Mouse (Mus musculus): ENCODE measurements around the gene Pkd1.

Pkd1 gene

GRCm38 (mm10) chr17:24608874-24609273 lies 59.2 kb downstream of the Pkd1 start:
- no peak for DNase-seq

DNA sequence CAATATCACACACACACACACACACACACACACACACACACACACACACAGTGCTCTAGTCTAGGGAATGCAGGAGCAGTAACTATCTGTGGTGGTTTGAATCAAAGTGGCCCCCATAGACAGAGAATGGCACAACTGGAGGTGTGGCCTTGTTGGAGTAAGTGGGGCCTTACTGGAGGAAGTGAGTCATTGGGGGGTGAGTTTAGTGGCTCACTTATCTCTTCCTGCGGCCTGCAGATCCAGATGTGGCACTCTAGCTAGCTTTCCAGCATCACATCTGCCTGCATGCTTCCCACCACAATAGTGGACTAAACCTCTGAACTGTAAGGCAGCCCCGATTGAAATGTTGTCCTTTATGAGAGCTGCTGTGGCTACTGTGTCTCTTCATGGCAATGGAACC lies 61.1 kb downstream of the Pkd1 start:
- no peak for DNase-seq

DNA sequence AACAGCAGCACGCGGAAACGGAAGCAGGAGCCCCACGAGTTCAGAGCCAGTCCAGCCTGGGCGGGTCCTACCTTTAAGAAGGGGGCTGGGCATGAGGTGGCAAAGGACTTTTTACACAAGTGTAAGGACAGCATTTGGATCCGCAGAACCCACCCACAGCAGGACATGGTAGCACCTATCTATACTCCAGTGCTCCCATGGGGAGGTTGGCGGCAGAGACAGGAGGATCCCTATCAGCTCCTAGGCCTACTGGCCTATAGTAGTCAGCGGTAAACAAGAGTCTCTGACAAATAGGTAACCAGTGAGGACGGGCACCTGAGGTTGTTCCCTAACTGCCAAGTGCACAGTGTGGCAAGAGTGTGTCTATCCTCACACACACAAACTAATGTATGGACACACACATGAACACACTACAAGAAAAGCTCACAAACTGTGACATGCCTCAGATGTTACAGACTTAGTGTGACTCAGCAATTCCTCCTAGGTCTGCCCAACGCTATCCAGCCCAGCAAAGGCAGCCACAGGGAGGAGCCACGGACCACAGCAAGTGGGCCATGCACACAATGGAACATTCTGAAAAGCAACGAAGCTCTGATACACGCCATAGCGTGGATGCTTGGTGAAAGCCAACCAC lies 68.0 kb downstream of the Pkd1 start:
- no peak for DNase-seq

DNA sequence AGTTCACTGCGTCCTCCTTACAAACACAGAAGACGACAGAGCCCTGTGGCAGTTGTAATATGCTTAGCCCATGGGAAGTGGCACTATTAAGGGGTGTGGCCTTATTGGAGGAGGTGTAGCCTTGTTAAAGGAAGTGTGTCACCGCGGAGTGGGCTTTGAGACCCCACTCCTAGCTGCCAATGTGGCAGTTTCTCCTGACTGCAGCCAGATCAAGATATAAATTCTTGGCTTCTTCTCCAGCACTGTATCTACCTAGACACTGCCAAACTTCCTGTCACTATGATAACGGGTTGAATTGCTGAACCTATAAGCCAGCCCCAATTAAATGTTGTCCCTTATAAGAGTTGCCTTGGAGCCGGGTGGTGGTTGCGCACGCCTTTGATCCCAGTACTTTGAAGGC lies 75.8 kb downstream of the Pkd1 start:
- DNase-seq: no peak

GRCm38 (mm10) chr17:24628646-24629045 lies 79.0 kb downstream of the Pkd1 start:
- peak; percentile 84 for DNase-seq

DNA sequence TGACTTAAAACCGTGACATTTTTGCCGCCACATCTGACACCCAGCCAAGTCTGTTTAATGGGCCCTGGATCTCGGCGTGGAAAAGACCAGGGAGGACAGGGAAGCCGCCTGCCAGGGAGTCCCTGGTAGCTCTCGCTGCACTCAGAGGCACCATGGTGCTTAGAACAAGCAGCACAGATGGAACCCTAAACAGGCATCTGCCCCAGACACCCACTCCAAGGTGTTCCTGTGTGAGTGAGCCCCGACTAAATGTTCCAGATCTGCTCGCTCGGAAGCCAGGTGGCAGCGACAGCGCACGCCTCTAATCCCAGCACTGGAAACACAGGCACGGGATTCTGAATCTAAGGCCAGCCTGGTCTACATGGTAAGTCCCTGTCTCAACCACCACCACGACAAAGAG lies 80.4 kb downstream of the Pkd1 start:
- no peak for DNase-seq

- DNase-seq: peak; percentile 84
Observed at GRCm38 (mm10) chr17:24632167-24632812, 82.7 kb downstream of the Pkd1 start, which contains the start of the genes Tsc2 and Nthl1. Gene Tsc2, minus strand, starts transcription at chr17:24632630. Gene Nthl1, plus strand, starts transcription at chr17:24632680.

- peak; percentile 87 for DNase-seq
Observed at GRCm38 (mm10) chr17:24632813-24633449, 83.3 kb downstream of the Pkd1 start.

- DNase-seq: no peak
Observed at GRCm38 (mm10) chr17:24633831-24634230, 84.2 kb downstream of the Pkd1 start.

GRCm38 (mm10) chr17:24635024-24635423 lies 85.4 kb downstream of the Pkd1 start:
- peak; percentile 55 for DNase-seq

- no peak for DNase-seq
Observed at GRCm38 (mm10) chr17:24635694-24636093, 86.1 kb downstream of the Pkd1 start.

DNA sequence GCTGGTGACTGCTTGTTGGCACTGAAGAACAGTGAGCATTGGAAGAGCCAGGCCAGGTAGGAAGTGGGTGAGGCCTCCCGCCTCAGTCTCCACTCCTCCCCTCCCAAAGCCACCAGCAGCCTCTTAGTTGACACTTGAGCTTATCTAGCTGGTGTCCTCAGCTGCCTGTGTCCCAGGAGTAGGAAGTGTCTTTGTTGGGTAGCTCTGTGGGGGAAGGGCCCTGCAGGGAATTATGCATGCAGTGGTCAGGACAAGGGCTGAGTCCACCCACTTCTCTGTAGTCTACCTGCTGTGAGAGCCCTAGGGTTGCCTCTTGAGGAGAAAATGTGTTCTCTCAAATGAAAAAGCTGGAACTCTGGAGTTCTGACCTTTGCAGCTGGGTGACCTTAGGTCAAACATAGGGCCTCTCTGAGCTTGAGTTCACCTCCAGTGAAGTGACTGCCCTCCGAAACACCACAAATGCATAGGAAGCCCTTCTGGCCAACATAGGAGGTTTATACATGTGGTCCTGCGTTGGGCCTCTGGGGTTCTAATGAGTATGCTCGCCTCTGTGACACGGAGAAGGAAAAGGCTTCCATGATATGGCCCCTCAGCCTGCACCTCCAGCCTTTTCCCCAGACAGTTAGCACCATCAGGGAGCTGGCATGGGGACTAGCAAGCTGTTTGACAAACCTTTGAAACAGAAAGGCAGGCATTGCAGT lies 87.3 kb downstream of the Pkd1 start:
- DNase-seq: peak; percentile 58

DNA sequence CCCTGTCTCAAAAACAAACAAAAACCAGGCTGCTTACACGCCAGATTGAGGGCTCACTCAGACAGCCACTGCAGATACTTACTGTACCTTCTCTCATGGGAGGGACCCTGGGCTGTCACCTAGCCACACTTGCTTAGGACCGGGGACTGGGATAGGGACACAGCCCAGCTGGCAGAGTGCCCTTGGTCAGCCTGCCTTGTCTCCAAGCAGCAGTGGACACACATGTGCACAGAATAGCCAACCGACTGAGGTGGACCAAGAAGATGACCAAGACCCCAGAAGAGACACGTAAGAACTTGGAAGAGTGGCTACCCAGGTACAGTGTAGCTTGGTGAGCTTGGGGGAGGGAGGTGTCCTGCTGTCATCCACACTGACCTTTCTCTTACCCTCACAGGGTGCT lies 88.6 kb downstream of the Pkd1 start:
- DNase-seq: peak; percentile 54

GRCm38 (mm10) chr17:24638840-24639239 lies 89.2 kb downstream of the Pkd1 start:
- peak; percentile 75 for DNase-seq

- DNase-seq: no peak
Observed at GRCm38 (mm10) chr17:24639571-24639988, 89.9 kb downstream of the Pkd1 start.

- DNase-seq: no peak
Observed at GRCm38 (mm10) chr17:24640119-24640518, 90.5 kb downstream of the Pkd1 start.

DNA sequence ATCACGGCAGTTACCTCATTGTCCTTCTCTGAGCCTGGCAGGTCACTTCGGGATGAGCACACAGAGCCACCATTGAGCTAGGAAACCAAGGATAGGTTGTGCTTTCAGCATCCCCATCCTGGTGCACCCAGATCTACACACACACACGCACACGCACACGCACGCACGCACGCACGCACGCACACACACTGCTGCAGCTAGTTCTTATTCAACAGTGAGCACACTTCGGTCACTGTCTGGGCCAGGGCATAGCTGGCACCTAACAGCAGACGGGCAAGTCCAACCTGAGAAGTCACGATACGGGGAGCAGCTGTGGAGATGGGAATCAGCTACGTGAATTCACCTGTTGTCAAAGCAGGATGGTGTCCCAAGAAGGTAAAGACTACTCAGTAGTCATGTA lies 90.9 kb downstream of the Pkd1 start:
- DNase-seq: no peak

DNA sequence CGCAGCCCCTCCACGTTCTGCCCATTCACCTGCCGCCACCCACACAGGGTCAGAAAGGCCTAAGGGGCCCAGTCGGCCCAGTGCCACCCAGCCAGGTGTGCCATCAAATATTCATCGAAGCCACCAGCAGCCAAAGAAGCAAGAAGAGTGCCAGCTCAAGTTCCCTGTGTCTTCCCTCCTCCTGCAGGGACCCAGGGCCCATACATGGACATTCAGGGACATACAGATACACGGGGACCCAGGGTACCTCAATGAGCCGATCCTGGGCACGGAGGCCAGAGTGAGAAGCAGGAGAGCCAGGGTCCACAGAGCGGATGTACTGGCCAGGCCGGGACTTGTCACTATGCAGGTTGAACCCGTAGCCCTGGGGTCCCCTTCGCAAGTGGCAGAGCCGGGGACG lies 92.3 kb downstream of the Pkd1 start:
- no peak for DNase-seq

- DNase-seq: no peak
Observed at GRCm38 (mm10) chr17:24642791-24643343, 93.2 kb downstream of the Pkd1 start.

DNA sequence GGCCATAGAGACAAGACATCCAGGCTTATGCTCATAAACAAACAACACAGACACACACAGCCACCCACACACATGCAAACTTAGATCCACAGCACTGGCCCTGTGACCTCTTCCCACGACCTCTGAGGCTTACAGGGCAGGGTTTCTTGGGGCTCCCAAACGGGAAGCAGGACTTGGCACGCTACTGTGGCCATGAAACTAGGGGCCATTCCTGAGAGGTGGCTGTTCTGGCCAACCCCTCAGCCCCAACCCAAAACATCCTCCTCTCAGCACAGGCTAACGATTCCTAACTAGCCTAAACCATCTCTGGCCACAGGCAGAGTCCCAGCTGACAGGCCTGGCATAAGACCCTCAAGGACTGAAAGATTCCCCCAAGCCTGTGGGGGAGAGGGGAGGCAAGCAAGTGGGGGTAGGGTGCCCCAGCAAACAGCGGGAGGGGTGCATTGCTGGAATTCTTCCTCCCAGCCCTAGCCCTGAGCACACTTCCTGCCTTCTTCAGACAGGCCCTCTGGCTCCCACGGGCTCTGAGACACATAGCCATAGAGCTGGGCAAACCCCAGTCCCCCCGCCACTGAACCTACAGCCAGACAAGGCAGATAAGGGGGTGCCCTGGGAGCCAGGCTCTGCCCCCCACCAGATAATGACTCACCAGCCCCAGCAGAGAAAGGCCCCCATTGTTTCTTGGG lies 94.5 kb downstream of the Pkd1 start:
- peak; percentile 65 for DNase-seq

DNA sequence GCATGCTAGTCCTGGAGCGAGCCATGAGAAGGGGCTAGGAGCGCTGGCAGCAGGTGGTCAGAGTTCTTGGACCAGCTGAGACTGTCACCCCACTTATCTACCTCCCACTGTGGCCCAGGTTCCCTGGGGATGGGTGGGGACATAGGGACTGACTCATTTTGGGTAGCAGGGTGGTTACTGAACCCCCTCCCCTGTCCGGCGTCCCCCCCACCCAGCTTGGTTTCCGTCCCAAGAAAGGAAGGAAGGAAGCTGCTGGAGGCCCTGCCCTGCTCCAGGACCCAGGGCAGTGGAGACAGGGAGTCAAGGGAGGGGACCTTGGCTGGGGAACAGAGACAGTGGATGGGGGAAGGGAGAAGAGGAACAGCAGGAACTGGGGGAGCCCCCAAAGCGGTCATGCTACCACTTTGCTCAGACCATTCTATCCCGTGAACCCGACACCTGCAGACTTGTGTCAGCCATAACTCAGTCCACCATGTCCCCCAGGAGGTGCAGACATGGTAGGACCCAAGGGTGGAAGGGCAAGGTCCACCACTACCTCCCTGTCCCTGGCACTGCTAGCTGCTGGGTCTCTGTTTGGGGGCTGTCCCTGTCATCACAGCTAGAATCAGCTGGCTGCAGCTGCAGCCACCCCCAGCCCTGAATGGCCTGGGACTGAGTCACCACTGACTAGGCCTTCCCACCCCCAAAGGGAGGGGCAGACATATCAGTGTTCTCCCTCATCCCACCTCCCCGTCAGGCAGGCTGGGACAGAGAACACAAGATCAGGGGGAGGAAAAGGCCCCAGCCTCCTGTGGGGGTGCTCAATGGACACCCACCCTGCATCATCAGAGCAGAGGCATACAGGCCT lies 95.5 kb downstream of the Pkd1 start:
- DNase-seq: peak; percentile 65

GRCm38 (mm10) chr17:24645916-24646315 lies 96.3 kb downstream of the Pkd1 start:
- DNase-seq: peak; percentile 41

All from lung, postnatal 14 days (tissue).